Mouse (Mus musculus): Measurements from ENCODE around the gene Gdf2. TPM values are rescaled to one million over a fixed set of nuclear protein-coding genes. Genes with fewer than 3 reads are reported as not detected.

Gdf2 gene
- polyA plus RNA-seq, 1 experiment: not detected

DNA sequence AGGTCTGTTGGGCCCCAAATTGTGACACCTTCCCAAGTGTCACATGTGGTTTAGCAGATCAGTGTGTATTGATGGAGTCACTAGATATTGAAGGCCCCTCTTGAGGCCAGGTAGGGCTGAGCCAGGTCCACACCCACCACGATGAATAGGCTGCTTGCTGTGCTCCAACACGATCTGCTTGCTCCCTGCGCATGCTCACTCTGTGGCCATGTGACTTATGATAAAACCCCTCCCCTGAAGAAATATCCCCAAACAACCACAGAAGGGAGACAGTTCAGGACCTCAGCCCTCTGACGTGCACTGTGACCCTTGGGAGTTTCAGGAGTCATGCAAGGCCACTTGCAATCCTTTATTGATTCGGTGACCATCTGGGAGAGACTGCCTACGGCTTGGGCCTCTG, 5.3 kb downstream of the Gdf2 start:
- no peak overlapping the region for H3K4me3 ChIP-seq
- H3K4me2 ChIP-seq (ENCODE audit: low read depth): no peak overlapping the region
- no peak for TF ChIP-seq USF1 (IDR thresholded peaks at IDR 0.05; ENCODE audit: low read depth)
- no peak for TF ChIP-seq TCF3 (IDR thresholded peaks at IDR 0.05; ENCODE audit: insufficient read length, low read depth)
- TF ChIP-seq CEBPB (IDR thresholded peaks at IDR 0.05; ENCODE audit: insufficient read depth, poor library complexity, severe bottlenecking): no peak
- no peak for TF ChIP-seq POLR2AphosphoS2 (IDR thresholded peaks at IDR 0.05; ENCODE audit: insufficient read length, low read depth)
- no peak for TF ChIP-seq REST (IDR thresholded peaks at IDR 0.05; ENCODE audit: insufficient read depth, insufficient read length)
- TF ChIP-seq MYOD1 (IDR thresholded peaks at IDR 0.05; ENCODE audit: control insufficient read depth in 1 of 3, insufficient read length in 2 of 3, low read depth in 2 of 3): no peak
- TF ChIP-seq TCF12 (IDR thresholded peaks at IDR 0.05; ENCODE audit: insufficient read depth, poor library complexity, severe bottlenecking): no peak
- TF ChIP-seq POLR2A (IDR thresholded peaks at IDR 0.05; ENCODE audit: insufficient read length, low read depth): no peak
- no peak for TF ChIP-seq E2F4 (IDR thresholded peaks at IDR 0.05; ENCODE audit: insufficient read depth)
- no peak for TF ChIP-seq MAX (IDR thresholded peaks at IDR 0.05; ENCODE audit: low read depth)
- TF ChIP-seq MYOG (IDR thresholded peaks at IDR 0.05; ENCODE audit: control insufficient read depth in 1 of 3, insufficient read depth in 1 of 3, insufficient read length in 2 of 3, low read depth in 2 of 3): no peak
- no peak for TF ChIP-seq SRF (IDR thresholded peaks at IDR 0.05; ENCODE audit: control insufficient read depth, insufficient read length, low read depth)
- no peak overlapping the region for H3ac ChIP-seq (ENCODE audit: control insufficient read depth, insufficient read length)
- no peaks in the 10 kb centered on the region for H3K79me2 ChIP-seq (ENCODE audit: control insufficient read depth, insufficient read depth)
- H3K27me3 ChIP-seq (ENCODE audit: control insufficient read depth, insufficient read depth, insufficient read length): peaks cover 6% of the 10 kb centered on the region
- H3K36me3 ChIP-seq (ENCODE audit: control insufficient read depth, insufficient read depth): no peaks in the 10 kb centered on the region

DNA sequence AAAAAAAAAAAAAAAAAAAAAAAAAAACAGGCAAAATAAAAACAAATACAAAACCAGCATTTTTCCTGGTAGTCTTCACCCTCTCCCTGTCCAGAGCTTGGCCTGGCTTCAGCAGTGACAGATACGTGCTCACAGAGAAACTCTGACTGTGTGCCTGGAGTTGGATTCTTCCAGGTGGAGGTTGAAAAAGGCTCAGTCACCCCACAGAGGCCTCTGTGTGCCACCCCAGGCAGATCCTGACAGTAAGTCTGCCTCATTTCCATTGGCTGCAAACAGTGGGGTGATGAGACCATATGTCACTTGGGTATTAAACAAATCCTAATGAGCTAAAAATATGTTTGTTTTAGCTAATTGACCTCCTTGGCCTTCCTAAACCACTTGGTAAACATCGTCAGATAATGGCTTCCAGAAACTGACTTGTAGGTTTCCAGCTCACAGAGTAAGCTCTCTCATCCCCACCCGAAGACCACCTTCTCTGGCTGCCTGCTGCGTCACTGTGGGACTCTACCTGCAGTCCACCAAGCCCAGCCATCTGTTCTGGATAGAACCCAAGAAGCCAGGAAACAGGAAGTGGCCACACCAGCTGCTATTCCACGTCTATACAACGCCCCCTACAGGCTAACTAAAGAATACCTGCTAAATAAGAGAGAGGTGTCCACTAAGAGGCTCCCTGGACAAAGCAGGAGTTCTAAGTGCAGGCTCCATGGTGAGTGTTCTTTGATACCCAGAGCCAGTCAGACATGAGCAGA, 11.6 kb downstream of the Gdf2 start:
- no peak overlapping the region for H3K4me2 ChIP-seq (ENCODE audit: low read depth)
- H3K36me3 ChIP-seq (ENCODE audit: control insufficient read depth, insufficient read depth): no peaks in the 10 kb centered on the region
- no peak overlapping the region for H3K4me3 ChIP-seq
- H3K79me2 ChIP-seq (ENCODE audit: control insufficient read depth, insufficient read depth): no peaks in the 10 kb centered on the region
- TF ChIP-seq MYOG (IDR thresholded peaks at IDR 0.05; ENCODE audit: control insufficient read depth in 1 of 3, insufficient read depth in 1 of 3, insufficient read length in 2 of 3, low read depth in 2 of 3): no peak
- TF ChIP-seq USF1 (IDR thresholded peaks at IDR 0.05; ENCODE audit: low read depth): no peak
- no peak overlapping the region for H3ac ChIP-seq (ENCODE audit: control insufficient read depth, insufficient read length)
- H3K27me3 ChIP-seq (ENCODE audit: control insufficient read depth, insufficient read depth, insufficient read length): peaks cover 17% of the 10 kb centered on the region

DNA sequence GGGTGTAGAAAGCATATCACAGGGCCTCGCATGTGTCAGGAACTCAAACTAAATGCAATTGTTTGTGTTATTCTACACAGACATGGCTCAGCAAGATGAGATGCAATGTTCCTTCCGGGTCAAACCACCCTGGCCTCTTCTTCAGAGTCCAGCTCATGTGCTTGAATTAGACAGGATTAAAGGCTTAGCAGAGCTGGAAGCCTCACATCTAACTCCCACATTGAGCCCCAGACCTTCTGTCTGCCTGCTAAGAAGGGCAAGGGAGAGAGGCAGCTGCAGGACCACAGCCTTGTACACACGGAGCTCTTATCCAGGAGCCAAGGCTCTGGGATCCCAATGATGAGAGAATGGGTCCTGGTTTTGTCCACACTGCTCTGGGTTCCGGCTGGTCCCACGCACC, 12.9 kb downstream of the Gdf2 start, which contains the start of gene Rbp3:
TSS of gene Rbp3 (plus strand) at position 243 of the 400 bp plus-strand sequence.
- TF ChIP-seq MAX (IDR thresholded peaks at IDR 0.05; ENCODE audit: low read depth) (no peak), TCF3 (IDR thresholded peaks at IDR 0.05; ENCODE audit: insufficient read length, low read depth) (no peak), REST (IDR thresholded peaks at IDR 0.05; ENCODE audit: insufficient read depth, insufficient read length) (no peak), E2F4 (IDR thresholded peaks at IDR 0.05; ENCODE audit: insufficient read depth) (no peak), MYOG (IDR thresholded peaks at IDR 0.05; ENCODE audit: control insufficient read depth in 1 of 3, insufficient read depth in 1 of 3, insufficient read length in 2 of 3, low read depth in 2 of 3) (no peak), TCF12 (IDR thresholded peaks at IDR 0.05; ENCODE audit: insufficient read depth, poor library complexity, severe bottlenecking) (no peak), USF1 (IDR thresholded peaks at IDR 0.05; ENCODE audit: low read depth) (no peak), POLR2AphosphoS2 (IDR thresholded peaks at IDR 0.05; ENCODE audit: insufficient read length, low read depth) (no peak), SRF (IDR thresholded peaks at IDR 0.05; ENCODE audit: control insufficient read depth, insufficient read length, low read depth) (no peak), MYOD1 (IDR thresholded peaks at IDR 0.05; ENCODE audit: control insufficient read depth in 1 of 3, insufficient read length in 2 of 3, low read depth in 2 of 3) (no peak), CEBPB (IDR thresholded peaks at IDR 0.05; ENCODE audit: insufficient read depth, poor library complexity, severe bottlenecking) (no peak), POLR2A (IDR thresholded peaks at IDR 0.05; ENCODE audit: insufficient read length, low read depth) (no peak)
- H3ac ChIP-seq (ENCODE audit: control insufficient read depth, insufficient read length): no peak within 1 kb of the TSS

DNA sequence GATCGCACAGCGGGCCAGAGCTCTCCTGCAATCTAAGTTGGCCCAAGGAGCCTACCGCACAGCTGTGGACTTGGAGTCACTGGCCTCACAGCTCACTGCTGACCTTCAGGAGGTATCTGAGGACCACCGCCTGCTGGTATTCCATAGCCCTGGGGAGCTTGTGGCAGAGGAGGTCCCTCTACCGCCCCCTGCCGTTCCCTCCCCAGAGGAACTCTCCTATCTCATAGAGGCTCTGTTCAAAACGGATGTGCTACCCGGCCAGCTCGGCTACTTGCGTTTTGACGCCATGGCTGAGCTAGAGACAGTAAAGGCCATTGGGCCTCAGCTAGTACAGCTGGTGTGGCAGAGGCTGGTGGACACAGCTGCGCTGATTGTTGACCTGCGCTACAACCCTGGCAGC, 15.2 kb downstream of the Gdf2 start:
- H3K36me3 ChIP-seq (ENCODE audit: control insufficient read depth, insufficient read depth): no peaks in the 10 kb centered on the region
- no peak overlapping the region for H3ac ChIP-seq (ENCODE audit: control insufficient read depth, insufficient read length)
- no peaks in the 10 kb centered on the region for H3K79me2 ChIP-seq (ENCODE audit: control insufficient read depth, insufficient read depth)
- TF ChIP-seq MYOG (IDR thresholded peaks at IDR 0.05; ENCODE audit: control insufficient read depth in 1 of 3, insufficient read depth in 1 of 3, insufficient read length in 2 of 3, low read depth in 2 of 3): no peak
- TF ChIP-seq MYOD1 (IDR thresholded peaks at IDR 0.05; ENCODE audit: control insufficient read depth in 1 of 3, insufficient read length in 2 of 3, low read depth in 2 of 3): no peak
- no peak for TF ChIP-seq SRF (IDR thresholded peaks at IDR 0.05; ENCODE audit: control insufficient read depth, insufficient read length, low read depth)
- TF ChIP-seq TCF3 (IDR thresholded peaks at IDR 0.05; ENCODE audit: insufficient read length, low read depth): no peak
- no peak for TF ChIP-seq POLR2A (IDR thresholded peaks at IDR 0.05; ENCODE audit: insufficient read length, low read depth)
- TF ChIP-seq CEBPB (IDR thresholded peaks at IDR 0.05; ENCODE audit: insufficient read depth, poor library complexity, severe bottlenecking): no peak
- no peak overlapping the region for H3K4me3 ChIP-seq
- H3K27me3 ChIP-seq (ENCODE audit: control insufficient read depth, insufficient read depth, insufficient read length): peaks cover 11% of the 10 kb centered on the region
- H3K4me2 ChIP-seq (ENCODE audit: low read depth): no peak overlapping the region

More for the DNA sequence above, 12.9 kb downstream of the Gdf2 start, which contains the start of gene Rbp3:
- Histone ChIP-seq H3K79me2 (ENCODE audit: control insufficient read depth, insufficient read depth) (no peaks in the 10 kb centered on the region), H3K36me3 (ENCODE audit: control insufficient read depth, insufficient read depth) (no peaks in the 10 kb centered on the region), H3K4me2 (ENCODE audit: low read depth) (no peak within 1 kb of the TSS), H3K4me3 (no peak within 1 kb of the TSS), H3K27me3 (ENCODE audit: control insufficient read depth, insufficient read depth, insufficient read length) (peaks cover 17% of the 10 kb centered on the region)

DNA sequence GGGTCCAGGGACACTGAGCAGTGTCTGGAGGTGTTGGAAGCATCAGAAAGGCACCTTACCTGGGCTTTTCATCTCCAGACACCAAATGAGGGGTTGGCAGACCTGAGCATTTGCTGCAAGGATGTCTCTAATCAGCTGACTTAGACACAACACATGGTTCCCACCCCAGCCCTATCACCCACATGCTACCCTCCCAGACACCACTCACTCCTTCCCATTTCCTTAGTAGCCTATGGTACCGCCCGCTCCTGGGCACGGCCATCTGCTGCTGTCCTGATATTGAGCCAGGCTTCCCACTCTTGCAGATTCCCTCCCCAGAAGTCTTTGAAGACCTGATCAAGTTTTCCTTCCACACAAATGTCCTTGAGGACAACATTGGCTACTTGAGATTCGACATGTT, 17.3 kb downstream of the Gdf2 start:
- Histone ChIP-seq H3K27me3 (ENCODE audit: control insufficient read depth, insufficient read depth, insufficient read length) (peaks cover 11% of the 10 kb centered on the region), H3K4me2 (ENCODE audit: low read depth) (no peak overlapping the region), H3K4me3 (no peak overlapping the region), H3K79me2 (ENCODE audit: control insufficient read depth, insufficient read depth) (no peaks in the 10 kb centered on the region), H3ac (ENCODE audit: control insufficient read depth, insufficient read length) (no peak overlapping the region), H3K36me3 (ENCODE audit: control insufficient read depth, insufficient read depth) (no peaks in the 10 kb centered on the region)
- TF ChIP-seq MAX (IDR thresholded peaks at IDR 0.05; ENCODE audit: low read depth) (no peak), POLR2A (IDR thresholded peaks at IDR 0.05; ENCODE audit: insufficient read length, low read depth) (no peak), USF1 (IDR thresholded peaks at IDR 0.05; ENCODE audit: low read depth) (no peak), CEBPB (IDR thresholded peaks at IDR 0.05; ENCODE audit: insufficient read depth, poor library complexity, severe bottlenecking) (no peak), SRF (IDR thresholded peaks at IDR 0.05; ENCODE audit: control insufficient read depth, insufficient read length, low read depth) (no peak), TCF3 (IDR thresholded peaks at IDR 0.05; ENCODE audit: insufficient read length, low read depth) (no peak), E2F4 (IDR thresholded peaks at IDR 0.05; ENCODE audit: insufficient read depth) (no peak), REST (IDR thresholded peaks at IDR 0.05; ENCODE audit: insufficient read depth, insufficient read length) (no peak), TCF12 (IDR thresholded peaks at IDR 0.05; ENCODE audit: insufficient read depth, poor library complexity, severe bottlenecking) (no peak), POLR2AphosphoS2 (IDR thresholded peaks at IDR 0.05; ENCODE audit: insufficient read length, low read depth) (no peak), MYOG (IDR thresholded peaks at IDR 0.05; ENCODE audit: control insufficient read depth in 1 of 3, insufficient read depth in 1 of 3, insufficient read length in 2 of 3, low read depth in 2 of 3) (no peak), MYOD1 (IDR thresholded peaks at IDR 0.05; ENCODE audit: control insufficient read depth in 1 of 3, insufficient read length in 2 of 3, low read depth in 2 of 3) (no peak)

Data from myocyte (in vitro differentiated cells).